Mouse (Mus musculus) activated CD4-positive, CD25-positive, alpha-beta regulatory T cell, adult 4 months (primary cell): ENCODE results near the gene Olfr161. TPM values are rescaled to one million over a fixed set of nuclear protein-coding genes. Genes with fewer than 3 reads are reported as not detected.
"Not testable (repeated sequence)": the region's sequence is repeated elsewhere in the genome, so short reads cannot be mapped to it uniquely, and the experiment has no call there.

Experiments
- ATAC-seq: one replicate; pipeline ENCODE4 v1.8.0; 2017
- polyA plus RNA-seq, 2 experiments: library from polyadenylated mRNA; unstranded; fragments of 100-300 nt; shearing (Covaris generic); gene quantifications; one replicate each; pipeline ENCODE4 v1.2.1; 2017

Olfr161 gene
- under 1 TPM in 1 of 2 experiments, not detected in 1; 0.08 TPM for polyA plus RNA-seq

DNA sequence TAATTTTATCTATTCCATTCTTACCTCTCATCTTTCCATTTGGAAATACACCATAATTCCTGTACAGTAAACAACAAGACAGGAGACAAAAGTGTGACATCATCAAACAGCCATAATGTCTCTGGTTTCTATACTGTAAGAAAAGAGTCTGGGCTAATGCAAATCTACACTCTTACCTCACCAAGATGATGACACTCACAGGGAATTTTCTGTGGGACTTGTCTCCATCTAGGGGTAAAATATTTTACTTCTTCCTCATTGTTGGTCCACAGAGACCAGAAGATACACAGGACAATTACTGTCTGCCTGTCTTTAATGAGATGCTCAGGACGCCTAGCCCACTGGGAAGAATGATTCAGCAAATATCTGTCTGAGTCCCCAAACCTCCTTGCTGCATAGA, at the start of gene Olfr161:
Gene Olfr161 (plus strand): TSS at position 352 of the 400 bp plus-strand sequence.
- no peak for ATAC-seq

DNA sequence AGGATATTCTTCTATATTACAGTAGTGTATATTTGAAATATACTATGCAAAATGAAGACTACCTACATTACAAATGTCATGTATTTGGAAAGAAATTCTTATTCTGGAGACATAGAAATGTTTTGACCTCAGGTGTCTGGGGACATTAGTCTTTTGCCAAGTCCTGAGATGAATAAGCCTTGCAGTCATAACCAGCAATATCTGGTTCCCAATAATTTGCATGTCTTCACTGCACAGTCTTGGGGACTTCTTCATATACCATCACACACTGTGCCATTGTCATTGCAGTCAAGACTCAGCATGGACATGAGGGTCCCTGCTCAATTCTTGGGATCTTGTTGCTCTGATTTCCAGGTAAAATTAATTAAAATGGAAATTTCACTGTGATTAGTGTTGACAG, 27.3 kb upstream of the Olfr161 start:
- no peak for ATAC-seq

- ATAC-seq, result not testable (repeated sequence)
Observed at GRCm38 (mm10) chr16:3577658-3578057, 13.2 kb upstream of the Olfr161 start.

- ATAC-seq, result not testable (repeated sequence)
Observed at GRCm38 (mm10) chr16:3578227-3578848, 12.5 kb upstream of the Olfr161 start.

- not testable (repeated sequence) for ATAC-seq
Observed at GRCm38 (mm10) chr16:3631376-3631775, 40.5 kb downstream of the Olfr161 start.

DNA sequence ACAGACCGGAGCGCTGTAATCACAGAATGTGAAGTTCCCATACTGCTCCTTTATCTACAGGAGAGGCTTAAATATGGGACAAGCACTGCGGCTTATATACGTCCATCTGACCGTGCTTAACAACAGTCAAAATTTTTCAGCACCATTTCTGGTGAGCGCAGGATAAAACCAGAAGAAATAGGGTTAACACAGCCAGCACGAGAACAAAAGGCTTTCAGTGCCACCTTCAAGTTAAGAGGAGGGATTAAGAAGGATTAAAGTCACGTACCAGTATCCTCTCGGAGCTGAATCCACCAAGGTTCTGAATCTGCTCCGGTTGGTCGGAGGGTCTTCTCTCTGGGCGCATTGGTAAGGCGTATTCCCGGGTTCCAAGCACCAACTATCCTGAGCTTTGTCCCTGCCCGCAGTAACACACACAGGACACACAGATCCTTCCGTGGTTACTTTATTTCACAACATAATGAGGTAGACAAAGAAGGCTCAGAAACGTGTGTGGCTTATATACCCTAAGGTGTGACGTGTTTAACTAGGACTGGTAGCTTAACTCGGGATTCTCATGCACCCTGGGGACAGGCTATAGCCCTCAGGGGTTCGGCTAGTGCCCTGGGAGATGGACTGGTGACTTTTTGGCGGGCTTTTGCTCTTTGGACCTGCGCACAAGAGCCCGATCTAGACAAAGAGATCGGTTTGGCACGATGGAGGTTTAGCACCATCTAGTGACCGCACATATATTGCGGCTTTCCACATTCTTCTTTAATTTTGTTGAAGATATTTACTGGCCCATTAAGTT, 41.9 kb downstream of the Olfr161 start:
- not testable (repeated sequence) for ATAC-seq

Other genes with a start within 250 kb of the Olfr161 start
- not detected for gene Mefv, start 127.1 kb downstream of the Olfr161 start, polyA plus RNA-seq
- gene Zfp263, start 153.1 kb downstream of the Olfr161 start, polyA plus RNA-seq, result 10 to 100 TPM; 69.2 to 95.7 TPM
- not detected for gene Olfr15, start 239.8 kb downstream of the Olfr161 start, polyA plus RNA-seq